Mouse (Mus musculus): ENCODE data around the gene Igfals. TPM values are rescaled to one million over a fixed set of nuclear protein-coding genes. Genes with fewer than 3 reads are reported as not detected.

Gene Igfals
- polyA plus RNA-seq, 1 experiment: 9.0 TPM

DNA sequence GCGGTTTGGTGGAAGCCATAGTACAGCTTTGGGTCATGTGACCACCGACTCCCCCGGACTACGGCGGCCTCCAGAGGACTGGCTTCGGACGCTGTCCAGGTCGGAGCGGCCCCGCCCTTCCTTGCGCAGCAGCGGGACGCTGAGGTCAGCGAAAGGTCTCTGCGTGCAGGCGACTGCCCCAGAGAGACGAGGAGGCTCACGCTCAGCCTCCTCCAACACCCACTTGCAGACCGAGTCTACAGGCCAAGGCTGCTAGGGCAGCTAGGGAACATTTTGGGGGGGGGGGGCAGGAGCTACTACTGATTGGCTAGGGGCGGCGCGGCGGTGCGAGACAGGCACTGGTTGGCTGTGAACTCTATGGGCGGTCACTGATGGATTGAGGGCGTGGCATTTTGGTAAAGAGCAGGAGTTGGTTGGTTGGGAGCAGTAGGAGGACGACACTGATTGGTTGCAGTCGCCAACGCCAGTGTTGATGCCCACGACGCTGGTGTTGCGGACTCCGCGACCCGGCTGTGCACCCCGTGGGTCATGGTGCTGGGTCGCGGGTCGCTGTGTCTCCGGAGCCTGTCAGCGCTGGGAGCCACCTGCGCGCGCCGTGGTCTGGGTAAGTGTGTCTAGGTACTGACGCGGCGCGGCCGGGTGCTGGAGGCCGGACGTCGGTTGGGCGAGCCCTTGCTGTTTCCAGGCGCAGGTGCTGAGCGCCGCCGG is 15.6 kb upstream of the Igfals start, which contains the start of gene Fahd1:
Gene Fahd1, minus strand, starts transcription at position 300 of the 708 bp plus-strand sequence.
- H3K4me3 ChIP-seq (ENCODE audit: control insufficient read depth, insufficient read depth, low read length): peak within 1 kb of the TSS; percentile 62
- no peaks in the 10 kb centered on the region for H3K36me3 ChIP-seq (ENCODE audit: control insufficient read depth, insufficient read depth, low read length)
- H3K4me1 ChIP-seq (replicated peaks; ENCODE audit: control insufficient read depth, insufficient read depth, low read length): peaks cover 6% of the 10 kb centered on the region
- DNase-seq: peak; percentile 92
- TF ChIP-seq POLR2A (IDR thresholded peaks at IDR 0.05; ENCODE audit: control insufficient read depth, extremely low read depth, insufficient read depth, low read length, poor library complexity) (peak; percentile 85), CTCF (IDR thresholded peaks at IDR 0.05; ENCODE audit: borderline replicate concordance, control insufficient read depth, extremely low read depth, insufficient read depth, low read length, poor library complexity) (0 out of 2 replicates have a peak, but pooled peaks have one; percentile 23)
- under 1% methylated on average over 58 of the region's 58 CpGs for WGBS
- H3K27ac ChIP-seq (ENCODE audit: control insufficient read depth, insufficient read depth, low read length): peak within 1 kb of the TSS; percentile 15; the same call in 1 of the 2 replicates
- H3K27me3 ChIP-seq (ENCODE audit: control insufficient read depth, insufficient read depth, low read length): no peaks in the 10 kb centered on the region

- Histone ChIP-seq H3K36me3 (ENCODE audit: control insufficient read depth, insufficient read depth, low read length) (no peaks in the 10 kb centered on the region), H3K27me3 (ENCODE audit: control insufficient read depth, insufficient read depth, low read length) (no peaks in the 10 kb centered on the region), H3K4me3 (ENCODE audit: control insufficient read depth, insufficient read depth, low read length) (peak overlapping the region; percentile 62), H3K27ac (ENCODE audit: control insufficient read depth, insufficient read depth, low read length) (no peak overlapping the region), H3K4me1 (replicated peaks; ENCODE audit: control insufficient read depth, insufficient read depth, low read length) (peaks cover 6% of the 10 kb centered on the region)
- no peak for DNase-seq
- no peak for TF ChIP-seq POLR2A (IDR thresholded peaks at IDR 0.05; ENCODE audit: control insufficient read depth, extremely low read depth, insufficient read depth, low read length, poor library complexity)
- TF ChIP-seq CTCF (IDR thresholded peaks at IDR 0.05; ENCODE audit: borderline replicate concordance, control insufficient read depth, extremely low read depth, insufficient read depth, low read length, poor library complexity): no peak
- WGBS: 1% methylated on average over 20 of the region's 20 CpGs
Observed at GRCm38 (mm10) chr17:24850773-24851127, 15.0 kb upstream of the Igfals start.

DNA sequence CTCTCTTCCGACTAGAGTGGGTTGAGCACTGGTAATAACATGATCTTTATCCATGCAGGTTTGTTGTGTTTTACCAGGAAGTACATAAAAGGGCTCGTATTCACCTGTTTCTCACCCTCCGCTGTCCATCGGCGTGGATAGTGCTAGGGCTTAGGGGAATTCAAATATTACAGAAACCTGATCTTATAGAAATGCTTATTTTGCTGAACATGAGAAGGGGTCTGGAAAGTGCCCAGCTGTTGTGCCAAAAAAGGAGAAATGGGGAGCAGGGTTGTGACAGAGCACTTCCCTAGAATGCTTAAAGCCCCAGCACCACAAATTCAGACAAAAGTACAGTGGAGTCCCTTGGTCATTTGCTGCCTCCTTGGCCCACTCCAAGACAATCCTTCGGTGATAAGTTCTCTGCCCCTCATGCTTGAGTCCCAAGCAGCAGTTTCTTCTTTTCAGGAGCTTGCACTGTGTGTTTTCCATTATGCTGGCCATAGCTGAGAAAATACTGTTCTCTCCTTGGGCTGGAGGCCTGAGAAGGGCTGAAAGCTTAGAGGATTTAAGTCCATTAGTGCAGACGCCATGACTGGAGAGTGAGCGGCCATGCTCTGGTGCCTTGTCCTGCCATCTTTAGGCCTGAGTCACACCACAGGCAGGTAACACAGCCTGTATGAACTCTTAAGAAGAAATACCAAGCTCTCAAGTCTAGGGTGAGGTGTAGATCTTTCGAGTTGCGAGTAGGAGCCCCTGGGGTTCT is 14.2 kb upstream of the Igfals start:
- Histone ChIP-seq H3K27ac (ENCODE audit: control insufficient read depth, insufficient read depth, low read length) (no peak overlapping the region), H3K27me3 (ENCODE audit: control insufficient read depth, insufficient read depth, low read length) (no peaks in the 10 kb centered on the region), H3K4me1 (replicated peaks; ENCODE audit: control insufficient read depth, insufficient read depth, low read length) (peaks cover 6% of the 10 kb centered on the region), H3K36me3 (ENCODE audit: control insufficient read depth, insufficient read depth, low read length) (no peaks in the 10 kb centered on the region), H3K4me3 (ENCODE audit: control insufficient read depth, insufficient read depth, low read length) (no peak overlapping the region)
- 84% methylated on average over 10 of the region's 10 CpGs for WGBS
- DNase-seq: no peak
- TF ChIP-seq CTCF (IDR thresholded peaks at IDR 0.05; ENCODE audit: borderline replicate concordance, control insufficient read depth, extremely low read depth, insufficient read depth, low read length, poor library complexity) (no peak), POLR2A (IDR thresholded peaks at IDR 0.05; ENCODE audit: control insufficient read depth, extremely low read depth, insufficient read depth, low read length, poor library complexity) (no peak)

- Histone ChIP-seq H3K4me1 (replicated peaks; ENCODE audit: control insufficient read depth, insufficient read depth, low read length) (peaks cover 2% of the 10 kb centered on the region; the same call in 1 of the 2 replicates), H3K36me3 (ENCODE audit: control insufficient read depth, insufficient read depth, low read length) (peaks cover 1% of the 10 kb centered on the region; the same call in 1 of the 2 replicates), H3K27ac (ENCODE audit: control insufficient read depth, insufficient read depth, low read length) (no peak overlapping the region), H3K4me3 (ENCODE audit: control insufficient read depth, insufficient read depth, low read length) (no peak overlapping the region), H3K27me3 (ENCODE audit: control insufficient read depth, insufficient read depth, low read length) (no peaks in the 10 kb centered on the region)
- DNase-seq: no peak
- WGBS: 92% methylated on average over 3 of the region's 3 CpGs
- TF ChIP-seq CTCF (IDR thresholded peaks at IDR 0.05; ENCODE audit: borderline replicate concordance, control insufficient read depth, extremely low read depth, insufficient read depth, low read length, poor library complexity): no peak
Observed at GRCm38 (mm10) chr17:24855838-24856464, 9.8 kb upstream of the Igfals start.

DNA sequence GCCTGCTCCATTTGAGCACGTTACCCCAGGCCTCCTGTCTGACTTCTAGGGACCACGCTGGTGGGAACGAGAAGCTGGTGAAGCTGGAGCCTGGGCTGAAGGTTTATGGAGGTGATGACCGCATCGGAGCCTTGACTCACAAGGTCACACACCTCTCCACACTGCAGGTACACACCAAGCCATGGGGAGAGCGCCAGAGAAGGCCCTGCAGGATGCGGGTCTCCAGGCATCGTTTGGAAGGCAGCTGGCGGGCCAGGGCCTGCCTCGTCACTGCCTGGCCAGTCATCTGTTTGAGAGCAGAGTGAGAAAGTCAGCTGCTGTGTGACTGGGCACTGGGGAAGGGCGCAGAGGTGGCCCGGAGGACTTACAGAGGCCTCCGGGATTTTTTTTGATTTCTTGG is 9.2 kb upstream of the Igfals start:
- 95% methylated on average over 13 of the region's 13 CpGs for WGBS
- no peaks in the 10 kb centered on the region for H3K4me1 ChIP-seq (replicated peaks; ENCODE audit: control insufficient read depth, insufficient read depth, low read length)
- TF ChIP-seq POLR2A (IDR thresholded peaks at IDR 0.05; ENCODE audit: control insufficient read depth, extremely low read depth, insufficient read depth, low read length, poor library complexity) (no peak), CTCF (IDR thresholded peaks at IDR 0.05; ENCODE audit: borderline replicate concordance, control insufficient read depth, extremely low read depth, insufficient read depth, low read length, poor library complexity) (no peak)
- no peak overlapping the region for H3K4me3 ChIP-seq (ENCODE audit: control insufficient read depth, insufficient read depth, low read length)
- H3K27ac ChIP-seq (ENCODE audit: control insufficient read depth, insufficient read depth, low read length): no peak overlapping the region
- H3K27me3 ChIP-seq (ENCODE audit: control insufficient read depth, insufficient read depth, low read length): no peaks in the 10 kb centered on the region
- DNase-seq: no peak
- H3K36me3 ChIP-seq (ENCODE audit: control insufficient read depth, insufficient read depth, low read length): peaks cover 6% of the 10 kb centered on the region

DNA sequence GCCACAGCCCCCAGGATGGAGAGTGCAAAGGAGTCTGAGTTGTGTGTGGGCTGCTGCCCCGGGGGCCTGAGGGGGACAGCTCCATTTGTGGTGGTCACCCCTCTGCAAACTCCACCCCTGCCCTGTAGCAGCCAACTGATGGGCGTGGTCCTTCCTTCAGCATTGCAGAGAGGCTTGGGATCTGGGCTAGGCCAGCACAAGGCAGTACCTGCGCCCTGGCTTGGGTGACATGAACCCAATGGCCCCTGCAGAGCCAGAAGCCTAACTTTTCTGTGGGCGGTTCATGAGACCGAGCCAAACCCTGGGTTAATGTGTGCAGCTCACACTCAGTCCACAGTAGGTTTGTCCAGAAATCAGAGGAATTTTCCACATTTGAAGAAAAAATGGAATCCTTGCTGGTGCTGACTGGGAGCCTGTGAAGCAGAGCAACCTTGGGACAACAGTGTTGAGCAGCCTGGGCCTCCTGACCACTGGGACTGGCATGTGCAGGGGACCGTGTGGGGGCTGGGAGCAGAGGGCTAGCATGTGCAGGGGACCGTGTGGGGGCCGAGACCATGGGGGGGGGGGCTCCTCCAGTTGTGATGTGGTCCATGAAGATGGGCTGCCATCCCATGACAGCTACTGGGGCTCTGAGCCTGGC is 7.8 kb upstream of the Igfals start:
- 88% methylated on average over 8 of the region's 8 CpGs for WGBS
- TF ChIP-seq POLR2A (IDR thresholded peaks at IDR 0.05; ENCODE audit: control insufficient read depth, extremely low read depth, insufficient read depth, low read length, poor library complexity) (no peak), CTCF (IDR thresholded peaks at IDR 0.05; ENCODE audit: borderline replicate concordance, control insufficient read depth, extremely low read depth, insufficient read depth, low read length, poor library complexity) (no peak)
- H3K27ac ChIP-seq (ENCODE audit: control insufficient read depth, insufficient read depth, low read length): no peak overlapping the region
- H3K4me3 ChIP-seq (ENCODE audit: control insufficient read depth, insufficient read depth, low read length): no peak overlapping the region
- H3K36me3 ChIP-seq (ENCODE audit: control insufficient read depth, insufficient read depth, low read length): peaks cover 6% of the 10 kb centered on the region
- no peak for DNase-seq
- no peaks in the 10 kb centered on the region for H3K27me3 ChIP-seq (ENCODE audit: control insufficient read depth, insufficient read depth, low read length)
- H3K4me1 ChIP-seq (replicated peaks; ENCODE audit: control insufficient read depth, insufficient read depth, low read length): no peaks in the 10 kb centered on the region
